Mouse (Mus musculus) urinary bladder, postnatal 10 days (tissue): ENCODE data around the gene Prmt1.

Experiments
- DNase-seq: peaks from one replicate; pipeline ENCODE4 v3.0.0; 2022; ENCODE audit warnings: low spot score

Gene Prmt1

DNA sequence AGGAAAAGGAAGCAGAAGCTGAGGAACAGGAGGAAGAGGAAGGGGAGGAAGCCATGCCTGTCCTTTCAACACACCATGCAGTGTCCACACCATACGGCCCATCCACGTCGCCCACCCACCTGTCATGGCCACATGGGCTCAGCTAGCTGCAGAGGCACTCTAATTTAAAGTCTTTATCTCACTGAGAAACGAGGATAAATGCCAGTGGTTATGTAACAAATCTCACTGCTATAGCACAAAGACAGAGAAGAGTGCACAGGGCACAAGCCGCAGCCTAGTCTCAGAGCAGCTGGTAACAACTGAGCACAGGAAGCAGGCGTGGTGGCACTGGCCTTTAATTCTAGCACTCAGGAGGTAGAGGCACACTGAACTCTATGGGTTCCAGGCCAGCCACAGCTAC, 36.4 kb downstream of the Prmt1 start:
- DNase-seq, result no peak

DNA sequence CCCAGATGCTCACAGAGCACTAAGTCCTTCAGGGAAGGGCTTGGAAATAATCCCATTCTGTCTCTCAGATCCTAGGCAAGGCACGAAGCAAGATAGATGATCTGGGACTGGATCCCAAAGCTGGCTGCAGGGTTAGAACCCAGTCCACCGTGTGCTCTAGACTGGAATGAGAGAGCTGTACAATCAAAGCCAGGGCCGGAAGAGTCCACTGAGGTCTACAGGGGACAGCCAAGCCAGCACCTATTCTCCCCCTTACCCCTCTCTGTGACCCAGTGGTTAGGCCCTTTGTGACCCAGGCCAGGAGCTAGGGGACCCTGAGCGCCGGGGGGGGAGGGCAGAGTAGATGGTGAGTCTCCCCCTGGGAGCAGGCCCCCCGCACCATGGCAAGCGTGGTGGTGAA, 43.5 kb downstream of the Prmt1 start, which contains the start of gene Tsks:
TSS of gene Tsks (plus strand) at position 301 of the 400 bp plus-strand sequence.
- no peak for DNase-seq

DNA sequence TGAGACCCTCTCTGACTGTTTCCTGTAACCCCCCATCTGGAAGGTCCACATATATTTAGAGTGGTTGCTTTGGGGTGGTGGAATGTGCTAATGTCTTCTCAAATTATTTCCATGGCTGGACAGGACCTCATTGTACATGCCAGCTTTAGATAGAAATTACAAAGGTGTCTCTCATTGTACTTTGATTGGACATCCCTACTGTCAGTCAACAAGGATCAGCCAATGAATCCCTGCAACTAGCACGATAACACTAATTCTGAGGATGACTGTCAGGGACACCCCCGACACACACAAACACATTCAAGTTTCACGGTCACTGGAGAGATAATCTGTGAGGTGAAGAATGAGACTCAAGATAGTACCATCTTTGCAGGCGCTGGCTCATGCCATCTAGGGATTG, 47.7 kb downstream of the Prmt1 start:
- DNase-seq, result no peak

DNA sequence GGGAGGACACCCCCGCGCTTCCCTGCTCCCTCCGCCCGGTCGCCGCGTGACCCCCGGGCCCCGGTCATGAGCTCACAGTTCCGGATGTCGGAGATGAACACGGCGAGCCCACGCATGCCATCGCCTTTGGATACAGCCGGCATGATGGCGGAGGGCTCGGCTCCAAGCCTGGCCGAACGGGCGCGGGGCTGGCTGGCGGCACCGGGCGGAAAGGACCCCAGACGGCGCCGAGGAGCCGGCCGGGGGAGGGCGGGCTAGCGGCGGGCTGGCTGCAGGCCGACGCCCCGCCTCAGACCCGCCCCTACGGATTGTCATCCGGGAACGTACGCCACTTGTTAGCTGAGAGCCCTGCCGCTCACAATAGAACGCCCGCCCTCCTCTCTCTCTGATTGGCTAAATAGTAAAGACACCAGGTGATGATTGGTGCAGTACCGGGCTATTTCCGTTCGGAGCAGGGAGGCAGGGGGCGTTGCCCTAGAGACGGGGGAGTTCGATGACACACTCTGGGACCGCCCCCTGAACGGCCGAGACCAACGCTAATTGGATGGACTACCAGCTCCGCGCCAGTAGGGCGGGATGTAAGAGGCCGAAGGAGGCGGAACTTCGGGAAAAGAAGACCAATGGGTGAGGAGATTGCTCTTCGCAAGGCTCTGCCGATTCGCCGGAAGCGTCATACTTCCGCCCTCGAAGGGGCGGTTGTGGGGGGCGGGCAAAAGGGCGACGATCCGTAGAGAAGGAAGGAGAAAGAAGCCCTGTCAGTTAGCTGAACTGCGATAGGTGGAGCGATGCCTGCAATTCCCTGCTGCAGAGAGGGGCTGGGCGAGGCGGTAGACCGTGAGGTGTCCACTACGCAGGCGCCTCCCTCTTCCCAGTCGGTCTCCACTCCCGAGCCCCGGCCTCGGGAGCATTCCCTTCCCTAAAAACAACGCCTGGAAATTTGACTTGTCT, 56.9 kb downstream of the Prmt1 start, which contains the start of gene Ap2a1:
TSS of gene Ap2a1 (minus strand) at position 293 of the 948 bp plus-strand sequence.
- peak; percentile 97 for DNase-seq

DNA sequence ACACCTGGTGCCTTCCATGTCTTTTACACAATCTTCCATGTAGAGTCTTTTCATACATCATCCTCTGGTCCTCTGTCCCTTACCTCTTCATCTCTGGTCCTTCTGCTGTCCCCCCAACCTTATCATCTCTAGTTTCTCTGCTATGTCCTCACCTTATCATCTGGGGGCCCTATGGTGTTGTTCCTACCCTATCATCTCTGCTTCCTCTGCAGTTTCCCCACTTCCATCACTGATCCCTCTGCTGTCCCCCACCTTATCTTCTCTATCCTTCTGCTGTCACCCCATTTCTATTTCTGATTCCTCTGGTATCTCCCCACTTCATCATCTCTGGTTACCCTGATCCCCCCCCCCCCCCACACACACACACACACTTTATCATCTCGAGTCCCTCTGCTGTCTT, 57.8 kb downstream of the Prmt1 start:
- DNase-seq, result no peak
